Mouse (Mus musculus) cortical plate, adult 2 months (tissue): ENCODE results near the gene Trim38. TPM values are rescaled to one million over a fixed set of nuclear protein-coding genes. Genes with fewer than 3 reads are reported as not detected.
"Not testable (repeated sequence)": the region's sequence is repeated elsewhere in the genome, so short reads cannot be mapped to it uniquely, and the experiment has no call there.

Experiments
- H3K27ac ChIP-seq: fragments of 200-500 bp; 2 replicates; pipeline ENCODE4 v1.5.1; 2012; ENCODE audit warnings: low read length, control low read depth, inconsistent platforms; ENCODE audit not compliant: insufficient read depth
- H3K4me1 ChIP-seq: fragments of 200-500 bp; 2 replicates; pipeline ENCODE4 v1.6.1; 2011; ENCODE audit warnings: low read length; ENCODE audit not compliant: control insufficient read depth, insufficient read depth
- H3K4me3 ChIP-seq: fragments of 200-500 bp; 2 replicates; pipeline ENCODE4 v1.5.1; 2011; ENCODE audit warnings: mild to moderate bottlenecking, low read length, control low read depth; ENCODE audit not compliant: insufficient read depth
- CTCF ChIP-seq: fragments of 200-500 bp; IDR thresholded peaks from 2 replicates; pipeline ENCODE4 v1.5.1; 2011; ENCODE audit warnings: mild to moderate bottlenecking, control low read depth, low read length; ENCODE audit not compliant: insufficient read depth; ENCODE audit errors: extremely low read depth
- POLR2A ChIP-seq: fragments of 200-500 bp; IDR thresholded peaks from 2 replicates; pipeline ENCODE4 v1.6.1; 2011; ENCODE audit warnings: mild to moderate bottlenecking, low read length, control low read depth; ENCODE audit not compliant: insufficient read depth; ENCODE audit errors: extremely low read depth
- polyA plus RNA-seq: library from polyadenylated mRNA; depleted of rRNA; stranded (reverse); fragments of >200 nt; gene quantifications from 2 replicates; pipeline ENCODE4 v1.2.3, GENCODE M21; 2012

The Trim38 gene
- polyA plus RNA-seq, 1 experiment, result 0.21 TPM

- H3K4me1 ChIP-seq, result no peaks in the 10 kb centered on the region
- no peak for TF ChIP-seq CTCF
- peak; percentile 94 for TF ChIP-seq POLR2A
- H3K4me3 ChIP-seq, result peak within 1 kb of the TSS; percentile 36
- H3K27ac ChIP-seq, result peak within 1 kb of the TSS; percentile 57; the same call in 1 of the 2 replicates
These were observed 8.5 kb upstream of the Trim38 start, which contains the start of gene Hist1h4a for GRCm38 (mm10) chr13:23760972-23761864. Hist1h4a (minus strand) TSS chr13:23761230.

DNA sequence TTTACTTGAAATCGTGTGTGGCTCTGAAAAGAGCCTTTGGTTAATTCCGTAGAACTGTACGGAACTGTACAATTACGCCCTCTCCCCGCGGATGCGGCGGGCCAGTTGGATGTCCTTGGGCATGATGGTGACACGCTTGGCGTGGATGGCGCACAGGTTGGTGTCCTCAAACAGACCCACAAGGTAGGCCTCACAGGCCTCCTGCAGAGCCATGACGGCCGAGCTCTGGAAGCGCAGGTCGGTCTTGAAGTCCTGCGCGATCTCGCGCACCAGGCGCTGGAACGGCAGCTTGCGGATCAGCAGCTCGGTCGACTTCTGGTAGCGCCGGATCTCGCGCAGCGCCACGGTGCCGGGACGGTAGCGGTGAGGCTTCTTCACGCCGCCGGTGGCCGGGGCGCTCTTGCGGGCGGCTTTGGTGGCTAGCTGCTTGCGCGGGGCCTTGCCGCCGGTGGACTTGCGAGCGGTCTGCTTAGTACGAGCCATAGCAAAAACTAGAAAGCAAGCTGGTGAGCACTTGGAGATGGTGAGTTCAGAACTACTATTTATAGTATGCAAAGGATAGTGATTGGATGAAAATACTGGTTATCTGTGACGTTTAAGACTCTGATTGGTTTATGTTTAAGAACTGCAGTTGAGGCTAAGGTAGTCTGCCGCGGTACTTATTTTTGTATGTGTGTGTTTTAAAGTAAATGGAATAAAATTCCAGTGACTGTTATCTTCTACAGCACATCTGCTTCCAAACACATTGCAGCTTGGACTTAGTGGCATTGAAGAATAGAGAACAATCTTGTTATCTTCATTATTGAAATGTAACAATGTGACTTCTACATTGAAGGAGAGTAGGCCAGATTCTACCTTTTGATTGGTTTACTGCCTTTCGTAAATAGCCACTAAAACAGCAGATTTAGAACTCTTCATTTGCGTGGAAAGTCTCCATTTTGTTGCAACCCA is 7.6 kb upstream of the Trim38 start, which contains the start of gene Hist1h3a:
Gene Hist1h3a, minus strand, starts transcription at position 516 of the 951 bp plus-strand sequence.
- Histone ChIP-seq H3K27ac (peak within 1 kb of the TSS; percentile 57; the same call in 1 of the 2 replicates), H3K4me3 (peak within 1 kb of the TSS; percentile 36)
- TF ChIP-seq POLR2A, result peak; percentile 75
- H3K4me1 ChIP-seq, result not testable (repeated sequence)

- no peaks in the 10 kb centered on the region for H3K4me1 ChIP-seq
- TF ChIP-seq CTCF, result no peak
- no peak for TF ChIP-seq POLR2A
- peak overlapping the region; percentile 17; the same call in 1 of the 2 replicates for H3K27ac ChIP-seq
These were observed 6.5 kb upstream of the Trim38 start for GRCm38 (mm10) chr13:23763242-23763585.

GRCm38 (mm10) chr13:23763586-23764323 is 6.0 kb upstream of the Trim38 start, which contains the start of gene Hist1h1a:
Hist1h1a (plus strand) TSS chr13:23763666.
- peak within 1 kb of the TSS; percentile 20; the same call in 1 of the 2 replicates for H3K27ac ChIP-seq
- no peaks in the 10 kb centered on the region for H3K4me1 ChIP-seq
- TF ChIP-seq CTCF, result no peak
- peak; percentile 95 for TF ChIP-seq POLR2A
- H3K4me3 ChIP-seq, result peak within 1 kb of the TSS; percentile 36

More at GRCm38 (mm10) chr13:23763242-23763585, 6.5 kb upstream of the Trim38 start:
- peak overlapping the region; percentile 33; the same call in 1 of the 2 replicates for H3K4me3 ChIP-seq

GRCm38 (mm10) chr13:23764324-23765171 is 5.2 kb upstream of the Trim38 start:
- TF ChIP-seq CTCF, result no peak
- TF ChIP-seq POLR2A, result no peak
- H3K27ac ChIP-seq, result no peak overlapping the region
- H3K4me3 ChIP-seq, result peak overlapping the region; percentile 33; the same call in 1 of the 2 replicates
- no peaks in the 10 kb centered on the region for H3K4me1 ChIP-seq

DNA sequence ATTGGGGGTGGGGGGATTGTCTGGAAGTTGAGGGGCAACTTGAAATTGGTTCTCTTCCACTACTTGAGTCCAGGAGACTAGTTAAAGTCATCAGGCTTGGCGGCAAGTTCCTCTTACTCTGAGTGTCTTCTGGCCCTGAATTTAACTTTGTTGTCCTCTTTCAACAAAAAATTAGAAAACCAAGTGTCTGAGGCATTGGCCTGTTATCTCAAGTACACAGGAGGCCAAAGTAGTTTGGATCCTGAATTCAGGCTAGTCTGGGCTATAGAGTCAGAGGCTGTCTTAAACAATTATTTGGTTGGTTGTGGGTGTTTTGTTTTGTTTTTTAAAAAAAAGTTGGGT is 4.6 kb upstream of the Trim38 start:
- H3K4me1 ChIP-seq, result no peaks in the 10 kb centered on the region
- no peak overlapping the region for H3K27ac ChIP-seq
- no peak overlapping the region for H3K4me3 ChIP-seq
- no peak for TF ChIP-seq POLR2A
- no peak for TF ChIP-seq CTCF

GRCm38 (mm10) chr13:23766772-23767171 is 2.9 kb upstream of the Trim38 start:
- Histone ChIP-seq H3K4me3 (no peak overlapping the region), H3K27ac (no peak overlapping the region), H3K4me1 (no peaks in the 10 kb centered on the region)
- TF ChIP-seq POLR2A, result no peak
- no peak for TF ChIP-seq CTCF

DNA sequence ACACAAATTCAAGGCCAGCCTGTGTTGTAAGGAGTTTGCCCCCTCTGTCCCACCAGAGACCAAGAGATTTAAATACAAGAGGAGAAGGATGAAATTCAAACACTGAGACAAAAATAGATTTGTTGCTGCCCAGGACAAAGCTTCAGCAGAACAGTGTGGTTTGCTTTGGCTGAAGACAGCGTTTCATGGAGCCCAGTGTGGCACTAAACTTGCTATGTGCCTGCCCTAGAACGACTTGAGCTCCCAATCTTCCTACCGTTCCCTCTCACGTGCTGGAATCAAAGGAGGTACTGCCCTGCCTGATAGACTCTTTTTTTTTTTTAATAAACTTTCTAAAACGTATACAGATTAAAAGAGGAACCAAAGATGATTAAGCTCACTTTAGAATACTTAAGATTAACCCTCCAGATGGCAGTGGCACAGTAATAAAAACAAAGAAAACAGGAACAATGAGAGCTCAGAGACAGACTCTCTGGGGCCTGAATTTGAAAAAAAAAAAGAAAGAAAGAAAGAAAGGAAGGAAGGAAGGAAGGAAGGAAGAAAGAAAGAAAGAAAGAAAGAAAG is 797 bp upstream of the Trim38 start:
- Histone ChIP-seq H3K4me3 (no peak overlapping the region), H3K4me1 (no peaks in the 10 kb centered on the region)
- TF ChIP-seq POLR2A, result no peak
- TF ChIP-seq CTCF, result no peak

More for the DNA sequence above, 797 bp upstream of the Trim38 start:
- no peak overlapping the region for H3K27ac ChIP-seq
